Mouse (Mus musculus) heart, adult 2 months (tissue): ENCODE data around the gene Pla1a.

Experiments
- CTCF ChIP-seq: fragments of 200-600 bp; IDR thresholded peaks from 2 replicates; pipeline ENCODE4 v1.8.1; 2022; ENCODE audit warnings: antibody characterized with exemption, mild to moderate bottlenecking, moderate library complexity
- EP300 ChIP-seq: fragments of 200-500 bp; IDR thresholded peaks from 2 replicates; pipeline ENCODE4 v1.6.1; 2011; ENCODE audit warnings: low read depth, low read length, control low read depth; ENCODE audit not compliant: insufficient read depth

DNA sequence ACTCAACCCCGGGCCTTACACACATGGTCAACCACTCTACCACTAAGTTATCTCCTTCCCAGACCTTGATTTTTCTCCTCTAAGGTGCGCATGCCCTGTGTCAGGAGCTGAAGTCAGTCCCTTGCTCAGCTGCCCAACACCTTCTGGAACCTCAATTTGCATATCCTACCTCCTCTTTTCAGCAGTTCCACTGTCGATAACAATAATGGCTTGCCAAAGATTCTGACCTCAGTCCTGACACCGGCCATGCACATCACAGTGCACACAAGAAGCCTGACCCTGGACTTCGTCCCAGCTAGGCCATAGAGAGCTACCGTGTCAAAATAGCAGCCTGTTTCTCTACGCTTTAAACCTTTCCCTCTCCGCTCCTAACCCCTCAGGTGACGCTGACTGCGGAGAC, 59.5 kb downstream of the Pla1a start:
- TF ChIP-seq CTCF (no peak), EP300 (0 out of 2 replicates have a peak, but pooled peaks have one; percentile 40)
